Mouse (Mus musculus) adrenal gland (tissue): ENCODE data around the gene Gramd4.
"Not testable (repeated sequence)": the region's sequence is repeated elsewhere in the genome, so short reads cannot be mapped to it uniquely, and the experiment has no call there.

Experiments
- intact Hi-C: fragments of 180-260 bp; cut with DNase I; formaldehyde crosslinking; loops from one replicate; pipeline ENCODE4 v1.15.1; 2025

Gramd4 gene

GRCm38 (mm10) chr15:86177703-86178251 is 120.3 kb downstream of the Gramd4 start:
- intact Hi-C loops, result not testable (repeated sequence)

- intact Hi-C loops, result no loop called here
These were observed 121.1 kb downstream of the Gramd4 start for GRCm38 (mm10) chr15:86178594-86178993.

GRCm38 (mm10) chr15:86180427-86180826 is 122.9 kb downstream of the Gramd4 start:
- intact Hi-C loops, result no loop called here

- intact Hi-C loops, result not testable (repeated sequence)
These were observed 123.8 kb downstream of the Gramd4 start for GRCm38 (mm10) chr15:86181321-86181720.

- intact Hi-C loops, result no loop called here
These were observed 124.5 kb downstream of the Gramd4 start for GRCm38 (mm10) chr15:86181941-86182439.

GRCm38 (mm10) chr15:86182646-86183045 is 125.2 kb downstream of the Gramd4 start:
- intact Hi-C loops, result no loop called here

GRCm38 (mm10) chr15:86183484-86183883 is 126.0 kb downstream of the Gramd4 start:
- intact Hi-C loops, result no loop called here

GRCm38 (mm10) chr15:86184071-86184470 is 126.6 kb downstream of the Gramd4 start:
- intact Hi-C loops, result no loop called here

GRCm38 (mm10) chr15:86184851-86185688 is 127.6 kb downstream of the Gramd4 start:
- intact Hi-C loops, result no loop called here

GRCm38 (mm10) chr15:86185689-86186569 is 128.4 kb downstream of the Gramd4 start, which contains the start of gene Cerk:
Gene Cerk (minus strand): TSS chr15:86186141.
- intact Hi-C loops, result no loop called here

GRCm38 (mm10) chr15:86186686-86187085 is 129.2 kb downstream of the Gramd4 start:
- intact Hi-C loops, result no loop called here
